Mouse (Mus musculus): Measurements from ENCODE around the gene Abat. TPM values are rescaled to one million over a fixed set of nuclear protein-coding genes. Genes with fewer than 3 reads are reported as not detected.

The Abat gene
- total and polyA plus RNA-seq, 2 experiments, result 150 to 168 TPM

DNA sequence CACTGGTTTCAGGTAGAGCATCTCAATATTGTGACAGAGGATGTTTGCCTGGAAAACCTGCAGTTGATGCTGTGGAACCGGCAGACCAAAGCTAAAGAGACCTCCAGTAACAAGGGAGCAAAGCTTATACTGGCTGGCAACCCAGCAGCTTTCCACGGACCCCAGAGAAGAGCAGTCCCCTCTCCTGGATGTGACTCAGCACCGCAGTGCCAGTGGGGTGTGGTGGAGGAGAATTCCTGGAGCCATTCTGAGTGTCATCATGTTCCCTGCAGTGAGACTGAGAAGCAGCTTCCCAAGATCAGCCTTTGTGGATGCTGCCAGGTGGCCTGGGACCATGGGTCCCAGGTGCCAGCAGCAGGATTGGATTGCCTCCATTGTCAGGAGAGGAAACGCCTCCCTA is 99.8 kb downstream of the Abat start:
- DNase-seq (ENCODE audit: extremely low read depth, low read depth, low spot score), result no peak
- TF ChIP-seq POLR2A (IDR thresholded peaks at IDR 0.05; ENCODE audit: extremely low read depth, insufficient read depth, low read length), result no peak
- no peak for TF ChIP-seq CTCF (IDR thresholded peaks at IDR 0.05; ENCODE audit: low read depth, low read length)
- Histone ChIP-seq H3K27me3 (ENCODE audit: control insufficient read depth, insufficient read depth, low read length) (no peaks in the 10 kb centered on the region), H3K27ac (replicated peaks; ENCODE audit: insufficient read depth, low read depth, low read length) (no peak overlapping the region), H3K36me3 (ENCODE audit: control insufficient read depth, insufficient read depth, low read length) (peaks cover 38% of the 10 kb centered on the region), H3K4me1 (ENCODE audit: control insufficient read depth, insufficient read depth, low read length) (no peaks in the 10 kb centered on the region), H3K4me3 (ENCODE audit: insufficient read depth, low read depth, low read length) (no peak overlapping the region), H3K9ac (ENCODE audit: low read depth, low read length) (no peak overlapping the region), H3K79me2 (ENCODE audit: control insufficient read depth, insufficient read depth, low read length) (no peaks in the 10 kb centered on the region)
- 85% methylated on average over 4 of the region's 4 CpGs for WGBS

- Histone ChIP-seq H3K27ac (replicated peaks; ENCODE audit: insufficient read depth, low read depth, low read length) (no peak overlapping the region), H3K79me2 (ENCODE audit: control insufficient read depth, insufficient read depth, low read length) (no peaks in the 10 kb centered on the region), H3K4me1 (ENCODE audit: control insufficient read depth, insufficient read depth, low read length) (no peaks in the 10 kb centered on the region), H3K4me3 (ENCODE audit: insufficient read depth, low read depth, low read length) (no peak overlapping the region), H3K27me3 (ENCODE audit: control insufficient read depth, insufficient read depth, low read length) (no peaks in the 10 kb centered on the region), H3K9ac (ENCODE audit: low read depth, low read length) (no peak overlapping the region), H3K36me3 (ENCODE audit: control insufficient read depth, insufficient read depth, low read length) (peaks cover 38% of the 10 kb centered on the region)
- no peak for DNase-seq (ENCODE audit: extremely low read depth, low read depth, low spot score)
- 87% methylated on average over 3 of the region's 3 CpGs for WGBS
- no peak for TF ChIP-seq CTCF (IDR thresholded peaks at IDR 0.05; ENCODE audit: low read depth, low read length)
- TF ChIP-seq POLR2A (IDR thresholded peaks at IDR 0.05; ENCODE audit: extremely low read depth, insufficient read depth, low read length), result no peak
Measured at GRCm38 (mm10) chr16:8613447-8613846, 100.2 kb downstream of the Abat start.

GRCm38 (mm10) chr16:8619659-8620314 is 106.6 kb downstream of the Abat start:
- Histone ChIP-seq H3K27me3 (ENCODE audit: control insufficient read depth, insufficient read depth, low read length) (no peaks in the 10 kb centered on the region), H3K9ac (ENCODE audit: low read depth, low read length) (no peak overlapping the region), H3K27ac (replicated peaks; ENCODE audit: insufficient read depth, low read depth, low read length) (no peak overlapping the region), H3K4me1 (ENCODE audit: control insufficient read depth, insufficient read depth, low read length) (no peaks in the 10 kb centered on the region), H3K4me3 (ENCODE audit: insufficient read depth, low read depth, low read length) (no peak overlapping the region), H3K79me2 (ENCODE audit: control insufficient read depth, insufficient read depth, low read length) (no peaks in the 10 kb centered on the region), H3K36me3 (ENCODE audit: control insufficient read depth, insufficient read depth, low read length) (peaks cover 10% of the 10 kb centered on the region)
- TF ChIP-seq POLR2A (IDR thresholded peaks at IDR 0.05; ENCODE audit: extremely low read depth, insufficient read depth, low read length) (no peak), CTCF (IDR thresholded peaks at IDR 0.05; ENCODE audit: low read depth, low read length) (no peak)
- WGBS, result 61% methylated on average over 10 of the region's 10 CpGs
- no peak for DNase-seq (ENCODE audit: extremely low read depth, low read depth, low spot score)

- Histone ChIP-seq H3K4me3 (ENCODE audit: insufficient read depth, low read depth, low read length) (no peak overlapping the region), H3K36me3 (ENCODE audit: control insufficient read depth, insufficient read depth, low read length) (peaks cover 8% of the 10 kb centered on the region; the same call in 1 of the 2 replicates), H3K4me1 (ENCODE audit: control insufficient read depth, insufficient read depth, low read length) (no peaks in the 10 kb centered on the region), H3K9ac (ENCODE audit: low read depth, low read length) (no peak overlapping the region), H3K79me2 (ENCODE audit: control insufficient read depth, insufficient read depth, low read length) (no peaks in the 10 kb centered on the region), H3K27ac (replicated peaks; ENCODE audit: insufficient read depth, low read depth, low read length) (no peak overlapping the region), H3K27me3 (ENCODE audit: control insufficient read depth, insufficient read depth, low read length) (no peaks in the 10 kb centered on the region)
- WGBS, result 76% methylated on average over 16 of the region's 16 CpGs
- TF ChIP-seq CTCF (IDR thresholded peaks at IDR 0.05; ENCODE audit: low read depth, low read length), result no peak
- TF ChIP-seq POLR2A (IDR thresholded peaks at IDR 0.05; ENCODE audit: extremely low read depth, insufficient read depth, low read length), result no peak
- DNase-seq (ENCODE audit: extremely low read depth, low read depth, low spot score), result no peak
Measured at GRCm38 (mm10) chr16:8620315-8621115, 107.3 kb downstream of the Abat start.

GRCm38 (mm10) chr16:8630419-8630818 is 117.2 kb downstream of the Abat start:
- Histone ChIP-seq H3K9ac (ENCODE audit: low read depth, low read length) (no peak overlapping the region), H3K27me3 (ENCODE audit: control insufficient read depth, insufficient read depth, low read length) (no peaks in the 10 kb centered on the region), H3K79me2 (ENCODE audit: control insufficient read depth, insufficient read depth, low read length) (peaks cover 4% of the 10 kb centered on the region; the same call in 1 of the 2 replicates), H3K36me3 (ENCODE audit: control insufficient read depth, insufficient read depth, low read length) (no peaks in the 10 kb centered on the region; the same call in 1 of the 2 replicates), H3K27ac (replicated peaks; ENCODE audit: insufficient read depth, low read depth, low read length) (no peak overlapping the region), H3K4me1 (ENCODE audit: control insufficient read depth, insufficient read depth, low read length) (no peaks in the 10 kb centered on the region), H3K4me3 (ENCODE audit: insufficient read depth, low read depth, low read length) (no peak overlapping the region)
- peak; percentile 36 for DNase-seq (ENCODE audit: extremely low read depth, low read depth, low spot score)
- WGBS, result 77% methylated on average over 2 of the region's 2 CpGs
- TF ChIP-seq CTCF (IDR thresholded peaks at IDR 0.05; ENCODE audit: low read depth, low read length) (no peak), POLR2A (IDR thresholded peaks at IDR 0.05; ENCODE audit: extremely low read depth, insufficient read depth, low read length) (no peak)

Measured in liver, adult 2 months (tissue).